Mouse (Mus musculus) left cerebral cortex, postnatal 4 days (tissue): ENCODE results near the gene 4930519G04Rik. TPM values are rescaled to one million over a fixed set of nuclear protein-coding genes. Genes with fewer than 3 reads are reported as not detected.
"Not testable (repeated sequence)": the region's sequence is repeated elsewhere in the genome, so short reads cannot be mapped to it uniquely, and the experiment has no call there.

Source experiments
- DNase-seq: peaks from one replicate; pipeline ENCODE4 v3.0.0-alpha.2; 2022
- intact Hi-C: fragments of 180-260 bp; cut with DNase I; formaldehyde crosslinking; loops from one replicate; pipeline ENCODE4 v1.15.1; 2025
- microRNA-seq: library from miRNA; unstranded; fragments of <30 nt; microRNA quantifications from one replicate; pipeline ENCODE4 v1.2.0, GENCODE M21; 2022
- total RNA-seq, 2 experiments: library from RNA; stranded (reverse); gene quantifications; 2 replicates each; pipeline ENCODE4 v1.2.3; 2021

Gene 4930519G04Rik
- total RNA-seq, 2 experiments from 2014 or later: not detected

GRCm38 (mm10) chr5:114898857-114899256, 45.4 kb downstream of the 4930519G04Rik start:
- intact Hi-C loops: no loop called here
- DNase-seq: no peak

GRCm38 (mm10) chr5:114902413-114902812, 48.9 kb downstream of the 4930519G04Rik start:
- intact Hi-C loops: loop anchor here (10.0 kb wide), 1 partner anchor 78 kb away; the partner anchor contains the start of gene 1500011B03Rik
- peak; percentile 57 for DNase-seq

GRCm38 (mm10) chr5:114908598-114909305, 55.3 kb downstream of the 4930519G04Rik start:
- DNase-seq: no peak
- intact Hi-C loops: loop anchor here (10.0 kb wide), 1 partner anchor 84 kb away; the partner anchor contains the start of gene 1500011B03Rik

- DNase-seq: no peak
- intact Hi-C loops: no loop called here
Observed at GRCm38 (mm10) chr5:114913686-114914085, 60.2 kb downstream of the 4930519G04Rik start.

GRCm38 (mm10) chr5:114914855-114915254, 61.4 kb downstream of the 4930519G04Rik start:
- no peak for DNase-seq
- intact Hi-C loops: no loop called here

- no peak for DNase-seq
- intact Hi-C loops: no loop called here
Observed at GRCm38 (mm10) chr5:114915854-114916253, 62.4 kb downstream of the 4930519G04Rik start.

- intact Hi-C loops: no loop called here
- no peak for DNase-seq
Observed at GRCm38 (mm10) chr5:114916777-114917176, 63.3 kb downstream of the 4930519G04Rik start.

GRCm38 (mm10) chr5:114917357-114917756, 63.9 kb downstream of the 4930519G04Rik start:
- DNase-seq, intact Hi-C loops: not testable (repeated sequence)

GRCm38 (mm10) chr5:114921551-114922365, 68.3 kb downstream of the 4930519G04Rik start:
- intact Hi-C loops: no loop called here
- DNase-seq: no peak

GRCm38 (mm10) chr5:114922366-114922731, 68.9 kb downstream of the 4930519G04Rik start:
- intact Hi-C loops: no loop called here
- no peak for DNase-seq

GRCm38 (mm10) chr5:114922998-114923473, 69.6 kb downstream of the 4930519G04Rik start, which contains the start of gene Oasl1:
Oasl1 (plus strand) TSS chr5:114923240.
- DNase-seq: peak; percentile 39
- intact Hi-C loops: no loop called here

GRCm38 (mm10) chr5:114926153-114926684, 72.8 kb downstream of the 4930519G04Rik start:
- no peak for DNase-seq
- intact Hi-C loops: no loop called here

GRCm38 (mm10) chr5:114926753-114927152, 73.3 kb downstream of the 4930519G04Rik start:
- DNase-seq: no peak
- intact Hi-C loops: no loop called here

GRCm38 (mm10) chr5:114931626-114932025, 78.2 kb downstream of the 4930519G04Rik start:
- intact Hi-C loops: no loop called here
- no peak for DNase-seq

GRCm38 (mm10) chr5:114933206-114933605, 79.7 kb downstream of the 4930519G04Rik start:
- intact Hi-C loops: no loop called here

More at GRCm38 (mm10) chr5:114933206-114933605, 79.7 kb downstream of the 4930519G04Rik start:
- DNase-seq: no peak

Small RNA genes within 50 kb of the gene (microRNA-seq; reads per million reads assigned to microRNA genes)
- 18.4 reads per million, percentile 33 among the genes with 10 or more reads in this experiment for gene Mir6240

Other genes with a start within 250 kb of the 4930519G04Rik start
- 1 to 10 TPM in 1 of 2 experiments, under 1 TPM in 1; 0.64 to 1.1 TPM for gene Trpv4, start 195.2 kb upstream of the 4930519G04Rik start, total RNA-seq
- 10 to 100 TPM; 15.3 to 16.8 TPM for gene Gltp, start 162.7 kb upstream of the 4930519G04Rik start, total RNA-seq
- gene Tchp, start 145.9 kb upstream of the 4930519G04Rik start, total RNA-seq: 10 to 100 TPM; 12.7 to 14.6 TPM
- gene Ankrd13a, start 79.0 kb upstream of the 4930519G04Rik start, total RNA-seq: 10 to 100 TPM; 42.5 to 42.9 TPM
- gene Git2, start 78.1 kb upstream of the 4930519G04Rik start, total RNA-seq: 10 to 100 TPM; 58.3 to 59.1 TPM
- 100 to 1,000 TPM; 166 to 169 TPM for gene 1500011B03Rik, start 30.2 kb upstream of the 4930519G04Rik start, total RNA-seq
- gene Gm9936, start 5.0 kb downstream of the 4930519G04Rik start, total RNA-seq: 1 to 10 TPM; 2.5 to 3.4 TPM
- gene Oasl2, start 43.3 kb downstream of the 4930519G04Rik start, total RNA-seq: 1 to 10 TPM; 1.2 TPM
- gene Oasl1, start 69.6 kb downstream of the 4930519G04Rik start, total RNA-seq: not detected
- gene 2210016L21Rik, start 88.5 kb downstream of the 4930519G04Rik start, total RNA-seq: 100 to 1,000 TPM; 141 to 152 TPM
- gene Hnf1a, start 117.4 kb downstream of the 4930519G04Rik start, total RNA-seq: not detected
- 100 to 1,000 TPM; 114 to 125 TPM for gene Sppl3, start 157.5 kb downstream of the 4930519G04Rik start, total RNA-seq
- gene Gm10401, start 244.6 kb downstream of the 4930519G04Rik start, total RNA-seq: not detected